Mouse (Mus musculus): ENCODE data around the gene Srrd. TPM values are rescaled to one million over a fixed set of nuclear protein-coding genes. Genes with fewer than 3 reads are reported as not detected.
A peak's percentile ranks its signal among the peaks of the same experiment; 100 is the strongest.
"Not testable (repeated sequence)": the region's sequence is repeated elsewhere in the genome, so short reads cannot be mapped to it uniquely, and the experiment has no call there.

The Srrd gene
- polyA plus RNA-seq, 1 experiment: 55.5 TPM

DNA sequence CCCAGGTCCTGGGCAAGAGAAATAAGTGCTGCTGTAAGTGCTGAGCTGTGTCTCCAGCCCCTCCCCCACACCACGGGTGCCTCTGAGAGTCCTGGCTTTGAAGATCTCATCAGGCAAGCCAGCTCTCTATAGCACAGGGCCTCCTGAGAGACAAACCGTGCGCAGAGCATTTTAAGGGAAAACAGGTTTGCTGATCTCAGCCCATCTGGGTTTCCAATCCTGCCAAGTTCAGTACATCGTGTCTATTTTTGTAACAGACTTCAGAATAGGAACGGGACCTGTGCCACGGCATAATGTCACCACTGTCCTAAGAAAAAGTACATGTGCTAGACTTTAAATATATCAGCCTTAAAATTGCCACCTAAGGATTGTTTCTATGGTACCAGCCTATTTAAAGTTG, 21.9 kb downstream of the Srrd start:
- DNase-seq (ENCODE audit: extremely low spot score in 1 of 2, low spot score in 1 of 2): peak; percentile 87 to 93

DNA sequence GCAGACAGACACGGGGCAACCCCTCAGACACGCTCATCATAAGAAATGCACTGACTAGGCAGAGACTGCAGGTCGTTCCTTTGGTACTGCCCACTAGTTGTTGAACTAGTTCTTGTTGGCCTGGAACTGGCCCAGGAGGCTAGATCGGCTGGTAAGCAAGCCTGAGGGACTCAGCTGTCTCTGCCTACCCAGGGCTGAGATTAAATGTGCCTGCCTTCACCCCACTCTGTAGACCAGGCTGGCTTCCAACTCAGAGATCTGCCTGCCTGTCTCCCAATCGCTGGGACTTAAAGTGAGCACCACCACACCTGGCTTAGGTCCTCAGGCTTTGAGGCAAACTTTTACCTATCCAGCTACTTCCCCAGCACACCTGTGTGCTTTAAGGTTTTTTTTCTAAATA, 22.5 kb downstream of the Srrd start:
- DNase-seq (ENCODE audit: extremely low spot score in 1 of 2, low spot score in 1 of 2): no peak

DNA sequence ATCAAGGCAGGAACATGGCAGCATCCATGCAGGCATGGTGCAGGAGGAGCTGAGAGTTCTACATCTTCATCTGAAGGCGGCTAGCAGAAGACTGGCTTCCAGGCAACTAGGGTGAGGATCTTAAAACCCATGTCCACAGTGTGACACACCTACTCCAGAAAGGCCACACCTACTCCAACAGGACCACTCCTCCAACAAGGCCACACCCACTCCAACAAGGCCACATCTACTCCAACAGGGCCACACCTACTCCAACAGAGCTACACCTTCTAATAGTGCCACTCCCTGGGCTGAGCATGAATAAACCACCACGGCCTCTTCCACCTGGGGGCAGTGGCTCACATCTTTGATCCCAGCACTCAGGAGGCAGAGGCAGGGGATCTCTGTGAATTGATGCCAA, 23.5 kb downstream of the Srrd start:
- not testable (repeated sequence) for DNase-seq (ENCODE audit: extremely low spot score in 1 of 2, low spot score in 1 of 2)

DNA sequence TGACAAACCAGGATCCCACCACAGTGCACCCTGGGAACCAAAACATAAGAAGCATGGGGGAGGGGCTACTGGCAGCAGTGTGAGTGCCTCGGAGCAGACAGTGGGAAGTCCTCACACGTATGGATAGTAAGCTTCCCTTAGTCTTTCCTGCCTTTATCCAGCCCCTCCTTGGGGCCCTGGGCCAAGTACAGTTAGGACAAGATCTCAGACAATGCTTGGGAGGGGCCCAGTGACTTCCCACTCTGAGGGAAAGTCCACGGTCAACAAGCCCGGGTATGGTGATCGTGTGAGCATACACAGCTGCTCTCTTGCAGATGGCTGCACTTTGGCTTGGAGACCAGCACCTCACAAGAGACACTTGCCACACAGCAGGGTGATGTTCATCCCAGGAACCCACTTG, 25.5 kb downstream of the Srrd start:
- DNase-seq (ENCODE audit: extremely low spot score in 1 of 2, low spot score in 1 of 2): no peak

DNA sequence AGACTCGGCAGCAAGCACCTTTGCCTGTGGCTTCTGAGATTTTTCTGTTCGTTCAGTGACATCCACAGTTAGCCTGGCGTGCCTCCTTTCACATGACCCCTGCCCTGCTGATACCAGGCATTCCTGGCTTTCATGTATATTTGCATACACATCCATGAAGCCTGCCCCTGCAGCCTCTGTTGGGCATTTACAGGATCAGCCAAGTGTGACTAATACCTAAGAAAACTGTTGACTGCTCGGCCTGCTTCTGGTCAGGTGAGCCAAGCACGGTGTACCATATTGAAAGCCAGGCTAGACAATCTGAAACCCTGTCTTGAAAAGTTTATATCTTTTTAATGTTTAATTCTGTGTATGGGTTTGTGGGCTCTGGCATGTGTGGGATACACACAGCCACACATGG, 26.4 kb downstream of the Srrd start:
- no peak for DNase-seq (ENCODE audit: extremely low spot score in 1 of 2, low spot score in 1 of 2)

- no peak for DNase-seq (ENCODE audit: extremely low spot score in 1 of 2, low spot score in 1 of 2)
Observed at GRCm38 (mm10) chr5:112313222-112313885, 29.5 kb downstream of the Srrd start.

GRCm38 (mm10) chr5:112305842-112306241, 37.0 kb downstream of the Srrd start:
- no peak for DNase-seq (ENCODE audit: extremely low spot score in 1 of 2, low spot score in 1 of 2)

DNA sequence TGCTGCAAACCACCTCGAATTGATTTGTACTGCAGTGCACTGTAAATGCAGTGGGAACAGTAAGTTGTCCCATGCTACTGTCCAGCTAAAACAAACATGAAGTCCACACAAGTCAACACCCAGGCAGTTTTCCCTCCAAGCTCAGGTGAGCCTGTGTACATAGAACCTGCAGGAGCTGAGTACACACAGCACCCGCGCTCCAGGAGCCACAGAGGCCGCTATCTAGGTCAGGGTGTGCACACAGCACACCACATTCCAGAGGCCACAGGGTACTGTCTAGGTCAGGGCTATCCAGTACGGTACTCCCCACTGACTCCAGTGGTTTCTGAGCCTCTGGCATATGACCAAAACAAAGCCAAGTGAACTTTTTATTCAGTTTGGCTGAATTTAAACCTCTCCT, 40.5 kb downstream of the Srrd start:
- no peak for DNase-seq (ENCODE audit: extremely low spot score in 1 of 2, low spot score in 1 of 2)

DNA sequence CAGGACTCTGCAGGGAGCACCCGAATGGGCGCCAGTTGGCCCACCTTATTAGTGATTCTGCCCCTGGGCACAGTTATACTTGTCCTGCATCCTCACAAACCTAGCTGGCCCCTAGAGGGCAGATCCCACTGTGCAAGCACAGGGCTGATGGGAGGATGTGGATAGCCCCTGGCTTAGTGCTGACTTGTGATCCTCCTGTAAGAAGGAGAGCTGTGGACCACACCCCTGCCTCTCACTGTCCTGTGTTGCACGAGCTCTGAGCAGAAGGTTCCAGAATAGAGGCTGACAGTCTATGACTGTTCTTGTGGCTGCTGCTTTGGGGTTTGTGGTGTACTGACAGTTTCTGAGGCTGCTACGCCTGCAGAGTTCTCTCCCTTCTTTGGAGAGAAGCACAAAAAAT, 41.1 kb downstream of the Srrd start:
- no peak for DNase-seq (ENCODE audit: extremely low spot score in 1 of 2, low spot score in 1 of 2)

GRCm38 (mm10) chr5:112300721-112301308, 42.0 kb downstream of the Srrd start:
- peak in 1 of 2 experiments; percentile 50 for DNase-seq (ENCODE audit: extremely low spot score in 1 of 2, low spot score in 1 of 2)

- DNase-seq (ENCODE audit: extremely low spot score in 1 of 2, low spot score in 1 of 2): no peak
Observed at GRCm38 (mm10) chr5:112300112-112300511, 42.7 kb downstream of the Srrd start.

DNA sequence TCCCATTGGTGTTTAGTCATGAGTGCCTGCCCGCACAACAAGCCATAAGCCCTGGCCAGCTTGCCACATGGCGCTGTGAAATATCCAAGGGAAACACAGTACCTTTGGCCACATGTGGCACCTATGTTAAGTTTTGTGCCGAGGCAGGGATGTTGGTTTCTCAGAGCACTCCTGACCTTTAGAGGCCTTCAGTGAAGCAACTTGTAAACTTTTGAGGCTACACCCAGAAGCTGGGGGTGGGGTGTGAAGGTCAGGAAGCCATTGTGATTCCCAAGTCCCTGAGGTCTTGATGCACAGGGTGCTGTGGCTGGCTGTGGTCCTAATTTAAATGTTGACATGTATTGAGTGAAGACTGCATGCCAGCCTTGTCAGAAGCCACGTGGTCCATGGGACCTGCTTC, 43.4 kb downstream of the Srrd start:
- DNase-seq (ENCODE audit: extremely low spot score in 1 of 2, low spot score in 1 of 2): no peak

GRCm38 (mm10) chr5:112298226-112298988, 44.4 kb downstream of the Srrd start:
- DNase-seq (ENCODE audit: extremely low spot score in 1 of 2, low spot score in 1 of 2): no peak

- peak in 1 of 2 experiments; percentile 32 for DNase-seq (ENCODE audit: extremely low spot score in 1 of 2, low spot score in 1 of 2)
Observed at GRCm38 (mm10) chr5:112297257-112297656, 45.6 kb downstream of the Srrd start.

DNA sequence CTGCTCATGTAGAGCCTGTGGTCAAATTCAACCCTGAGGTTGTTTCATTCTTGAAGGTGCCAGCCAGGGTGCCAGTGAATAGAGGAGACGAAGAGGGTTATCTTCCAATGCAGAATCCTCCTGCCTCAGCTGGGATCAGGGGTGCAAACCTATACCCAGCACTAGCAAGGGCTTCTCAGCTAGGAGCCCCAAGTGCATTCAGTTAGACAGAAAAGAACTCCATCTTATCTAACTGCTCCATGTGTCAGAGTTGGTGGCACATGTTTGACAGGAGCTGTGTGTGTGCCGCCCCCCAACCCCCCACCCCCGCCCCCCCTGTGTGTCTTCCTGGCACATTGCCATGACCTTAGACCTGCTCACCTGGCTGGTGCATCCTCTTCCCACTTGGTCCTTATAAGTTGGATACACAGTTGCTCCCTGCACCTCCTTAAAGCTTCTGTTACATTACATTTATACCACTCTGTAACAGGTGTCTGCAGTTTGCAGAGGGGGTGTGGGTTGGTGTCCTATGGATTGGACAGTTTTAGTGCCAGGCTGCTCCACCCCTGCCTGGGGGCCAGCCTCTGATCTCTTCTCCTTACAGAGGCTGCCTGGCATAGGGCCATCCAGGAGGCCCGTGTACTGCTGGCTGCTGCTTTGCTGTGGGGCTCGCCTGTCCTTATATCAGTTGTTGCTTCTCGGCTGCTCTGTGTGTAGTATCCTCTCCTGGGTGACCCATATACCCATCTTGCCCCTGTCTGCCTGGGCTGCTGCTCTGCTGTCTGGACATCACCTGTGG, 46.2 kb downstream of the Srrd start:
- DNase-seq (ENCODE audit: extremely low spot score in 1 of 2, low spot score in 1 of 2): no peak

- no peak for DNase-seq (ENCODE audit: extremely low spot score in 1 of 2, low spot score in 1 of 2)
Observed at GRCm38 (mm10) chr5:112295564-112295963, 47.3 kb downstream of the Srrd start.

GRCm38 (mm10) chr5:112295162-112295561, 47.7 kb downstream of the Srrd start:
- no peak for DNase-seq (ENCODE audit: extremely low spot score in 1 of 2, low spot score in 1 of 2)

DNA sequence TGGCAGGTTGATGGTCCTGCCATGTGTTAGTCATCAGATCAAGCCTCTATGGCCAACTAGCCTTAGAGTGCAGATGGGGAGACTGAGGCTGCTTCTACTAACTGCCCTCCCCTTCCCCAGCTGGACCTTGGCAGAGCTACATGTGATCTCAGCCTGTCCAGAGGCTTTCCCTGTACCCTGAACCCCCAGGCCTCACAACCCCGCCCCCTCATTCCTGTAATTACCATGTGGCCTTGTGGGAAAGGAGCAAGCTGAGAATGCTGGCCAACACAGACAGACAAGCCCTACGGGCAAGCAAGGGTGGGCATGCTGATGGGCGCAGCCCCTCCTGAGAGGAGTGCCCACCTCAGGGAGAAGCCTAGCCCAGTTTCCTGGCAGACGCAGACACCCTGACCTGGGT, 48.1 kb downstream of the Srrd start:
- DNase-seq (ENCODE audit: extremely low spot score in 1 of 2, low spot score in 1 of 2): no peak

DNA sequence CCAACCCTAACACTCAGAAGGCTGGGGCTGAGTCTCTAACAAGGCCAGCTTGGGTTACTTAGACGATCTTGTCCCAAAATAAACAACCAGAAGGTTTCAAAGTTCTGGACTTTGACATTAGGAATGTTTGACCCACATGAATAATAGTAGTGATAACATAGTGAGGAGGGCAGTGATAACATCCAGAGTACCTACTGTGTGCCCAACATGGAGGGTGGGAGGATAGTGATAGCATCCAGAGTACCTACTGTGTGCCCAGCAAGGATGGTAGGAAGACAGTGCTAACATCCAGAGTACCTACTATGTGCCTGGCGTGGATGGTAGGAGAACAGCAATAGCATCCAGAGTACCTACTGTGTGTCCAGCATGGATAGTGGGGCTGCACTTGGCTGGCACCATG, 49.0 kb downstream of the Srrd start:
- DNase-seq (ENCODE audit: extremely low spot score in 1 of 2, low spot score in 1 of 2): no peak

DNA sequence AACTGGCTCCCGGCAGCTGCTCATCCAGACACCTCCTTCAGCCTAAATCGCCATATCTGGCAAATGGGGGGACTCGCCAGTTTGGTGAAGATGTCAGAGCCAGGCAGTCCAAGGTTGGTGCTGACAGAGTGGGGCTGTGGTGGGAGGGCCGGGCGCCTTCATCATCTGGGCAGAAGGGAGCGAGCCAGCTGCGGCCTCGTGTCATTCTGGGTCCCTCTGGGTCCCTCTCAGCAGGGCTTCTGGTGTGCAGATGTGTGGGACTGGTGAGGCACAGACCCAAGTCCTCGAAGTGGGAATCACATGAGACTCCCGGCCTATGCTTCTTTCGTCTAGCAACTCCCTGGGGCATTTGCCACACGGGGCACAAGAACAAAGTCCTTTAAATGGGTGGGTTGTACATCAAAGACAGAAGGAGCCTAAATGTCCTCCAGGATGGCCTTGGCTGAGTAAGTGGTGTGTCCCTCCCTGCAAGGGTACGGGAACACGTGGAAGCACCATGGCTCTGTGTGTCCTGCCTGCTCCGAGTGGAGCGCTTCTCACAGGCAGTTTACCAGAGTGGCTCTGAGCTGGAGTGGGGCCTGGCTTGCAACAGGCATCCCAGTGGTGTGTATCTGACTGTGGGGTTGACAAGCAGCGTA, 50.4 kb downstream of the Srrd start:
- no peak for DNase-seq (ENCODE audit: extremely low spot score in 1 of 2, low spot score in 1 of 2)

DNA sequence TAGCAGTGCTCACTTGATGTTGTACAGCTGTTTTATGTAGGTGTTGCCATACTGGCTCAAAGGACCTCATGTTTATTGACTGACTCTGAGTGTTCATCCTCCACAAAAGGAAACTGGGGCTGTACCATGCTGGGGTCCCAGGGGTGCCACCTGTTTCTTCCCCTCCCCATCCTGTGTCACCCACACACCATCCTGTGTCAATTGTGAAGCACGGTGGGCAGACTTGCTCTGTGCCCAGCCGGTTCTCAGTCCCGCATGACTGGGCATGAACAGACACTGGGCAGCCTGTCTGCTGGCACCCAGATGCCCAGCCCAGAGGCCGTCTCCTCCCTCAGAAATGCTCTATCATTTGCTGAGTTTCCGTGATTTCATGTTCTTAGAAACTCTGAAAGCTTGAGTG, 51.0 kb downstream of the Srrd start:
- no peak for DNase-seq (ENCODE audit: extremely low spot score in 1 of 2, low spot score in 1 of 2)
